Comparison of ENCODE assay signal across 16 mouse cellular contexts in genomic region chr1:64732637-64733200, GRCm38 (mm10). TPM values are rescaled to one million over a fixed set of nuclear protein-coding genes. Genes with fewer than 3 reads are reported as not detected.
DNase-seq lines count a peak whose midpoint lies in the region; ATAC-seq and TF ChIP-seq lines count a peak whose summit lies in the region.
"Had no signal": no experiment of that assay in that cellular context is flagged by ENCODE, and none has a peak within 500 bp of the region (broad histone marks: within the 10 kb centered on the region; RNA-seq: fewer than 3 reads in every experiment).

No protein-coding gene starts in this region.

- no peak for TF ChIP-seq EP300 in stomach, postnatal 0 days (optimal IDR thresholded peaks at IDR 0.05)

- no peaks in the 10 kb centered on the region for H3K9me3 ChIP-seq in forebrain, embryonic 10.5 days
- H3K9me3 ChIP-seq in forebrain, postnatal 0 days (ENCODE audit: low read length), result no peaks in the 10 kb centered on the region
- H3K9me3 ChIP-seq in lung, embryonic 15.5 days, result no peaks in the 10 kb centered on the region
- H3K9me3 ChIP-seq in stomach, postnatal 0 days (ENCODE audit: control insufficient read depth, low read length), result no peaks in the 10 kb centered on the region
- H3K9me3 ChIP-seq in hindbrain, embryonic 13.5 days, result no peaks in the 10 kb centered on the region
- H3K9me3 ChIP-seq: forebrain, embryonic 15.5 days; hindbrain, embryonic 15.5 days had no signal

- WGBS in forebrain, embryonic 10.5 days, result 48% methylated on average over 7 of the region's 7 CpGs
- WGBS in forebrain, postnatal 0 days, result 66% methylated on average over 7 of the region's 7 CpGs
- 60% methylated on average over 7 of the region's 7 CpGs for WGBS in lung, embryonic 15.5 days
- 52% methylated on average over 7 of the region's 7 CpGs for WGBS in stomach, postnatal 0 days
- 44% methylated on average over 7 of the region's 7 CpGs for WGBS in hindbrain, embryonic 13.5 days

- peaks cover 68% of the 10 kb centered on the region for H3K27me3 ChIP-seq in forebrain, embryonic 10.5 days (ENCODE audit: poor library complexity, severe bottlenecking)
- H3K27me3 ChIP-seq in forebrain, postnatal 0 days (ENCODE audit: insufficient read depth, low read length), result peaks cover 35% of the 10 kb centered on the region
- H3K27me3 ChIP-seq in lung, embryonic 15.5 days, result peaks cover 38% of the 10 kb centered on the region
- H3K27me3 ChIP-seq in stomach, postnatal 0 days (ENCODE audit: control insufficient read depth, insufficient read depth, low read length), result no peaks in the 10 kb centered on the region
- H3K27me3 ChIP-seq in hindbrain, embryonic 13.5 days, result peaks cover 66% of the 10 kb centered on the region
- H3K27me3 ChIP-seq: Patski had no signal

- H3K27ac ChIP-seq in forebrain, embryonic 10.5 days, result no peak overlapping the region
- H3K27ac ChIP-seq in forebrain, postnatal 0 days (ENCODE audit: low read depth, low read length), result no peak overlapping the region
- H3K27ac ChIP-seq in lung, embryonic 15.5 days, result no peak overlapping the region
- 0 out of 2 replicates have a peak overlapping the region, but pooled peaks have one; percentile 24 for H3K27ac ChIP-seq in stomach, postnatal 0 days (replicated peaks)
- no peak overlapping the region for H3K27ac ChIP-seq in hindbrain, embryonic 13.5 days
- H3K27ac ChIP-seq: forebrain, embryonic 15.5 days; hindbrain, embryonic 15.5 days had no signal

- DNase-seq in forebrain, embryonic 10.5 days (ENCODE audit: extremely low spot score, low spot score), result no peak
- no peak for DNase-seq in forebrain, postnatal 0 days
- no peak for DNase-seq in lung, postnatal 10 days
- DNase-seq in liver, result peak; percentile 52
- peak; percentile 14 for DNase-seq in stomach, postnatal 0 days (ENCODE audit: low spot score)
- DNase-seq in retina, postnatal 1 day, result no peak
- DNase-seq: adrenal gland, postnatal 14 days; cerebellum, adult 2 months; embryo, embryonic 11 days; kidney, postnatal 25 days; layer of hippocampus, postnatal 36 days had no signal

- TF ChIP-seq CTCF in forebrain, postnatal 0 days (IDR thresholded peaks at IDR 0.05; ENCODE audit: low read depth), result no peak
- no peak for TF ChIP-seq CTCF in stomach, postnatal 0 days (IDR thresholded peaks at IDR 0.05; ENCODE audit: low read depth)

- no peak overlapping the region for H3K4me2 ChIP-seq in forebrain, postnatal 0 days (ENCODE audit: low read depth)
- 0 out of 2 replicates have a peak overlapping the region, but pooled peaks have one; percentile 92 for H3K4me2 ChIP-seq in lung, embryonic 15.5 days
- H3K4me2 ChIP-seq in stomach, postnatal 0 days (replicated peaks; ENCODE audit: low read depth), result peak overlapping the region; percentile 95
- no peak overlapping the region for H3K4me2 ChIP-seq in hindbrain, embryonic 13.5 days
- H3K4me2 ChIP-seq: hindbrain, embryonic 15.5 days had no signal

- 0 out of 2 replicates have a peak, but pooled peaks cover 5% of the 10 kb centered on the region for H3K36me3 ChIP-seq in forebrain, embryonic 10.5 days (replicated peaks)
- no peaks in the 10 kb centered on the region for H3K36me3 ChIP-seq in forebrain, postnatal 0 days (ENCODE audit: insufficient read depth)
- H3K36me3 ChIP-seq in lung, embryonic 15.5 days, result no peaks in the 10 kb centered on the region
- peaks cover 2% of the 10 kb centered on the region; the same call in 1 of the 2 replicates for H3K36me3 ChIP-seq in stomach, postnatal 0 days (ENCODE audit: control insufficient read depth, insufficient read depth, low read length)
- no peaks in the 10 kb centered on the region for H3K36me3 ChIP-seq in hindbrain, embryonic 13.5 days
- H3K36me3 ChIP-seq: forebrain, embryonic 15.5 days; hindbrain, embryonic 15.5 days had no signal

- no peak for ATAC-seq in forebrain, postnatal 0 days
- no peak for ATAC-seq in lung, embryonic 15.5 days (ENCODE audit: borderline replicate concordance, extremely low read depth, low FRiP score, low TSS enrichment)
- ATAC-seq in stomach, postnatal 0 days (ENCODE audit: low FRiP score, low TSS enrichment), result no peak
- ATAC-seq in hindbrain, embryonic 13.5 days (ENCODE audit: low FRiP score), result no peak
- ATAC-seq: forebrain, embryonic 15.5 days; Patski had no signal

- H3K9ac ChIP-seq in forebrain, postnatal 0 days, result no peak overlapping the region
- no peak overlapping the region for H3K9ac ChIP-seq in lung, embryonic 15.5 days
- H3K9ac ChIP-seq in stomach, postnatal 0 days (ENCODE audit: low read length), result no peak overlapping the region
- no peak overlapping the region for H3K9ac ChIP-seq in hindbrain, embryonic 13.5 days
- H3K9ac ChIP-seq: forebrain, embryonic 15.5 days; hindbrain, embryonic 15.5 days had no signal

- peaks cover 65% of the 10 kb centered on the region for H3K4me1 ChIP-seq in forebrain, embryonic 10.5 days
- peaks cover 19% of the 10 kb centered on the region for H3K4me1 ChIP-seq in forebrain, postnatal 0 days (ENCODE audit: insufficient read depth)
- peaks cover 32% of the 10 kb centered on the region for H3K4me1 ChIP-seq in lung, embryonic 15.5 days
- peaks cover 3% of the 10 kb centered on the region; the same call in 1 of the 2 replicates for H3K4me1 ChIP-seq in stomach, postnatal 0 days (replicated peaks; ENCODE audit: control insufficient read depth, insufficient read depth)
- peaks cover 40% of the 10 kb centered on the region for H3K4me1 ChIP-seq in hindbrain, embryonic 13.5 days (replicated peaks)

- peak overlapping the region; percentile 74 for H3K4me3 ChIP-seq in forebrain, embryonic 10.5 days
- no peak overlapping the region for H3K4me3 ChIP-seq in forebrain, postnatal 0 days (ENCODE audit: low read depth, low read length)
- no peak overlapping the region for H3K4me3 ChIP-seq in lung, embryonic 15.5 days
- peak overlapping the region; percentile 10; the same call in 1 of the 2 replicates for H3K4me3 ChIP-seq in stomach, postnatal 0 days (ENCODE audit: low read depth, low read length)
- no peak overlapping the region for H3K4me3 ChIP-seq in hindbrain, embryonic 13.5 days
- H3K4me3 ChIP-seq: forebrain, embryonic 15.5 days; hindbrain, embryonic 15.5 days had no signal

RNA-seq across cellular contexts. Expression of gene Fzd5, which starts 4.8 kb away (rescaled TPM):
- polyA plus RNA-seq in forebrain, embryonic 10.5 days (2016; fragmentation: Nextera tagmentation; extraction: Ambion mirVana), result 1.4 and 2.3 TPM in 2 replicates
- total RNA-seq in forebrain, postnatal 0 days (2014; rRNA removed), result 1.6 and 4.7 TPM in 2 replicates
- polyA plus RNA-seq in forebrain, postnatal 0 days (2015; fragmentation: Nextera tagmentation; extraction: Ambion mirVana), result 0.21 and 0.35 TPM in 2 replicates
- 3.0 and 3.1 TPM in 2 replicates for polyA plus RNA-seq in lung, embryonic 15.5 days (2015; fragmentation: Nextera tagmentation; extraction: Ambion mirVana)
- polyA plus RNA-seq in stomach, postnatal 0 days (2015; fragmentation: Nextera tagmentation; extraction: Ambion mirVana), result 3.7 and 3.8 TPM in 2 replicates
- 0.21 and 0.27 TPM in 2 replicates for polyA plus RNA-seq in hindbrain, embryonic 13.5 days (2015; fragmentation: Nextera tagmentation; extraction: Ambion mirVana)

RNA-seq across cellular contexts. Expression of gene Ccnyl1, which starts 42.5 kb away (rescaled TPM):
- polyA plus RNA-seq in forebrain, embryonic 10.5 days (2016; fragmentation: Nextera tagmentation; extraction: Ambion mirVana), result 7.0 and 7.1 TPM in 2 replicates
- 20.3 and 24.7 TPM in 2 replicates for total RNA-seq in forebrain, postnatal 0 days (2014; rRNA removed)
- 3.1 and 3.4 TPM in 2 replicates for polyA plus RNA-seq in forebrain, postnatal 0 days (2015; fragmentation: Nextera tagmentation; extraction: Ambion mirVana)
- 3.8 TPM in 2 replicates for polyA plus RNA-seq in lung, embryonic 15.5 days (2015; fragmentation: Nextera tagmentation; extraction: Ambion mirVana)
- polyA plus RNA-seq in stomach, postnatal 0 days (2015; fragmentation: Nextera tagmentation; extraction: Ambion mirVana), result 3.9 and 4.0 TPM in 2 replicates
- 5.0 and 5.3 TPM in 2 replicates for polyA plus RNA-seq in hindbrain, embryonic 13.5 days (2015; fragmentation: Nextera tagmentation; extraction: Ambion mirVana)

Comparison
In these comparisons a context has a peak if more than half of its experiments do, and no peak if none do; other contexts are left out.
1. H3K4me3 ChIP-seq: peak in forebrain, embryonic 10.5 days (single experiment) and stomach, postnatal 0 days (single experiment); none in forebrain, postnatal 0 days (single experiment), lung, embryonic 15.5 days (single experiment) and hindbrain, embryonic 13.5 days (single experiment).
2. DNase-seq: peak in liver (single experiment) and stomach, postnatal 0 days (single experiment); none in forebrain, embryonic 10.5 days (single experiment), forebrain, postnatal 0 days (single experiment), lung, postnatal 10 days (single experiment) and retina, postnatal 1 day (single experiment).
3. H3K4me2 ChIP-seq: peak in lung, embryonic 15.5 days (single experiment) and stomach, postnatal 0 days (single experiment); none in forebrain, postnatal 0 days (single experiment) and hindbrain, embryonic 13.5 days (single experiment).